In the genomic region with DNA sequence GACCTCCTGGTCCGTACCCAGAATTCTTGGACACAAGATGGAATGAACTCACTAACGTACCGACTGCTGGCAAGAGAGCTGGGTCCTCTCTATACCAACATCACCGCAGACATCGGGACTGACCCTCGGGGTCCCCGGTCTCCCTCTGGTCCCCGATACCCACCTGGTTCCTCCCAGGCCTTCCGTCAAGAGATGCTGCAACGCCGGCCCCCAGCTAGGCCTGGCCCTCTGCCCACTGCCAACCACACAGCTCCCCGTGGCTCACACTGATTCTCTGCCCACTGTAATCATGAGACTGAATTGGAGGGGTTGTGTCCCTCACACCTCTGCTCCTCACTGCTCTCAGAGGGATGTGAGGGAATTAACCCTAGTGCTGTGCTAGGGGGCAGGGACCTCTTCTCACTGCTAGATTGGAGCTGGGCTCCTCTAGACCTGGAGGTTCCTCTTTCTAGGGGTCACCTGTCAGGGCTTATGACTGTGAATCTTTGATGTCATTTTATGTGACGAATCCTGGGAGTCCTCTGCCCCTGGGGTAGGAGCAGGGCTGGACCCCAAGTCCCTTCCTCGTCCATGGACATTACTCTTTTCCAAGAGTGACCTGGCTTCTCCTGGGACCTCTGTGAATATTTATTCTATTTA, we compare ENCODE assay signal across 14 mouse cellular contexts.
"Had no signal": no experiment of that assay in that cellular context is flagged by ENCODE, and none has a peak within 500 bp of the region (broad histone marks: within the 10 kb centered on the region; RNA-seq: fewer than 3 reads in every experiment).

No protein-coding gene starts in this region.

- H3K27ac ChIP-seq: limb, embryonic 12.5 days; midbrain, embryonic 10.5 days; neural tube, embryonic 15.5 days; stomach, postnatal 0 days had no signal

- DNase-seq: kidney, adult 11 months; kidney, postnatal 14 days; layer of hippocampus, adult 9-11 months; lung, embryonic 14.5 days; lung, postnatal 10 days; midbrain, embryonic 14.5 days; right cerebral cortex, adult 18-20 months; right cerebral cortex, postnatal 25 days; thymus, postnatal 14 days had no signal

- H3K4me2 ChIP-seq: limb, embryonic 12.5 days; lung, embryonic 14.5 days; neural tube, embryonic 15.5 days had no signal

- H3K9ac ChIP-seq: limb, embryonic 12.5 days; lung, embryonic 14.5 days; neural tube, embryonic 15.5 days had no signal

- H3K27me3 ChIP-seq: limb, embryonic 12.5 days; neural tube, embryonic 15.5 days had no signal

- H3K9me3 ChIP-seq: limb, embryonic 12.5 days; midbrain, embryonic 10.5 days; neural tube, embryonic 15.5 days had no signal

- H3K4me3 ChIP-seq: limb, embryonic 12.5 days; midbrain, embryonic 10.5 days; myocyte; neural tube, embryonic 15.5 days had no signal
